Mouse (Mus musculus): ENCODE data around the gene Tbc1d1.

GRCm38 (mm10) chr5:64378591-64379275 lies 222.6 kb downstream of the Tbc1d1 start:
- TF ChIP-seq MAFK (IDR thresholded peaks at IDR 0.05; ENCODE audit: insufficient read depth, low read depth, low read length) (no peak), CHD2 (IDR thresholded peaks at IDR 0.05; ENCODE audit: low read depth, low read length) (no peak)

Data from ES-E14 (cell line).